Mouse (Mus musculus): ENCODE measurements at regions not wholly inside any gene's neighbourhood (a gene's known extent, or its start where the extent isn't known, plus 50 kb on each side); places are given as distances from the start of the nearest gene placed in this dataset.

- no peak overlapping the region for H3K27ac ChIP-seq (ENCODE audit: low read depth, low read length)
- H3K9ac ChIP-seq (ENCODE audit: low read depth, low read length) = no peak overlapping the region
- DNase-seq (ENCODE audit: low spot score) = no peak
- H3K36me3 ChIP-seq (ENCODE audit: control insufficient read depth, insufficient read depth, low read length) = no peaks in the 10 kb centered on the region
- WGBS = 80% methylated on average over 9 of the region's 9 CpGs
- H3K4me3 ChIP-seq (ENCODE audit: low read depth, low read length) = no peak overlapping the region
- no peaks in the 10 kb centered on the region; the same call in 1 of the 2 replicates for H3K27me3 ChIP-seq (replicated peaks; ENCODE audit: control insufficient read depth, insufficient read depth, low read length)
- H3K4me1 ChIP-seq (replicated peaks; ENCODE audit: control insufficient read depth, insufficient read depth, low read length) = no peaks in the 10 kb centered on the region; the same call in 1 of the 2 replicates
- H3K9me3 ChIP-seq (ENCODE audit: control insufficient read depth, low read length) = no peaks in the 10 kb centered on the region
- no peak overlapping the region for H3K4me2 ChIP-seq
- ATAC-seq (replicated peaks; ENCODE audit: low FRiP score) = no peak
These were observed 120.4 kb upstream of the A230072I06Rik start for GRCm38 (mm10) chr8:12158188-12158587.

- Histone ChIP-seq H3K27ac (ENCODE audit: low read depth, low read length) (no peak overlapping the region), H3K4me1 (replicated peaks; ENCODE audit: control insufficient read depth, insufficient read depth, low read length) (no peaks in the 10 kb centered on the region; the same call in 1 of the 2 replicates), H3K27me3 (replicated peaks; ENCODE audit: control insufficient read depth, insufficient read depth, low read length) (no peaks in the 10 kb centered on the region; the same call in 1 of the 2 replicates), H3K4me3 (ENCODE audit: low read depth, low read length) (no peak overlapping the region), H3K9ac (ENCODE audit: low read depth, low read length) (no peak overlapping the region), H3K36me3 (ENCODE audit: control insufficient read depth, insufficient read depth, low read length) (no peaks in the 10 kb centered on the region), H3K4me2 (peak overlapping the region; percentile 27; the same call in 1 of the 2 replicates), H3K9me3 (ENCODE audit: control insufficient read depth, low read length) (no peaks in the 10 kb centered on the region)
- WGBS = 30% methylated on average over 22 of the region's 22 CpGs
- DNase-seq (ENCODE audit: low spot score) (no peak), ATAC-seq (replicated peaks; ENCODE audit: low FRiP score) (no peak)
These were observed 115.5 kb upstream of the A230072I06Rik start for GRCm38 (mm10) chr8:12162921-12163705.

- Histone ChIP-seq H3K4me3 (ENCODE audit: low read depth, low read length) (no peak overlapping the region), H3K27me3 (replicated peaks; ENCODE audit: control insufficient read depth, insufficient read depth, low read length) (no peaks in the 10 kb centered on the region; the same call in 1 of the 2 replicates), H3K9me3 (ENCODE audit: control insufficient read depth, low read length) (no peaks in the 10 kb centered on the region), H3K4me1 (replicated peaks; ENCODE audit: control insufficient read depth, insufficient read depth, low read length) (no peaks in the 10 kb centered on the region; the same call in 1 of the 2 replicates), H3K9ac (ENCODE audit: low read depth, low read length) (no peak overlapping the region), H3K36me3 (ENCODE audit: control insufficient read depth, insufficient read depth, low read length) (no peaks in the 10 kb centered on the region), H3K27ac (ENCODE audit: low read depth, low read length) (no peak overlapping the region), H3K4me2 (no peak overlapping the region)
- WGBS = 80% methylated on average over 23 of the region's 23 CpGs
- no peak for ATAC-seq (replicated peaks; ENCODE audit: low FRiP score)
- no peak for DNase-seq (ENCODE audit: low spot score)
These were observed 113.0 kb upstream of the A230072I06Rik start for GRCm38 (mm10) chr8:12165487-12166152.

GRCm38 (mm10) chr8:12171788-12172187 is 106.8 kb upstream of the A230072I06Rik start:
- no peak overlapping the region for H3K4me2 ChIP-seq
- H3K36me3 ChIP-seq (ENCODE audit: control insufficient read depth, insufficient read depth, low read length) = no peaks in the 10 kb centered on the region
- no peak overlapping the region for H3K4me3 ChIP-seq (ENCODE audit: low read depth, low read length)
- no peaks in the 10 kb centered on the region for H3K27me3 ChIP-seq (replicated peaks; ENCODE audit: control insufficient read depth, insufficient read depth, low read length)
- H3K9me3 ChIP-seq (ENCODE audit: control insufficient read depth, low read length) = no peaks in the 10 kb centered on the region
- H3K9ac ChIP-seq (ENCODE audit: low read depth, low read length) = no peak overlapping the region
- ATAC-seq (replicated peaks; ENCODE audit: low FRiP score) = no peak
- no peak overlapping the region for H3K27ac ChIP-seq (ENCODE audit: low read depth, low read length)
- no peaks in the 10 kb centered on the region for H3K4me1 ChIP-seq (replicated peaks; ENCODE audit: control insufficient read depth, insufficient read depth, low read length)
- WGBS = 73% methylated on average over 12 of the region's 12 CpGs
- no peak for DNase-seq (ENCODE audit: low spot score)

GRCm38 (mm10) chr8:12175496-12175895 is 103.1 kb upstream of the A230072I06Rik start:
- H3K36me3 ChIP-seq (ENCODE audit: control insufficient read depth, insufficient read depth, low read length) = no peaks in the 10 kb centered on the region
- no peak overlapping the region for H3K4me3 ChIP-seq (ENCODE audit: low read depth, low read length)
- H3K27ac ChIP-seq (ENCODE audit: low read depth, low read length) = no peak overlapping the region
- WGBS = 75% methylated on average over 13 of the region's 13 CpGs
- no peaks in the 10 kb centered on the region for H3K9me3 ChIP-seq (ENCODE audit: control insufficient read depth, low read length)
- no peaks in the 10 kb centered on the region for H3K4me1 ChIP-seq (replicated peaks; ENCODE audit: control insufficient read depth, insufficient read depth, low read length)
- no peak overlapping the region for H3K9ac ChIP-seq (ENCODE audit: low read depth, low read length)
- DNase-seq (ENCODE audit: low spot score) (no peak), ATAC-seq (replicated peaks; ENCODE audit: low FRiP score) (no peak)
- H3K27me3 ChIP-seq (replicated peaks; ENCODE audit: control insufficient read depth, insufficient read depth, low read length) = no peaks in the 10 kb centered on the region
- no peak overlapping the region for H3K4me2 ChIP-seq

GRCm38 (mm10) chr8:12184666-12185065 is 94.0 kb upstream of the A230072I06Rik start:
- 82% methylated on average over 4 of the region's 4 CpGs for WGBS
- no peak overlapping the region for H3K9ac ChIP-seq (ENCODE audit: low read depth, low read length)
- H3K27ac ChIP-seq (ENCODE audit: low read depth, low read length) = no peak overlapping the region
- no peaks in the 10 kb centered on the region for H3K36me3 ChIP-seq (ENCODE audit: control insufficient read depth, insufficient read depth, low read length)
- H3K4me3 ChIP-seq (ENCODE audit: low read depth, low read length) = no peak overlapping the region
- no peaks in the 10 kb centered on the region for H3K9me3 ChIP-seq (ENCODE audit: control insufficient read depth, low read length)
- DNase-seq (ENCODE audit: low spot score) (no peak), ATAC-seq (replicated peaks; ENCODE audit: low FRiP score) (no peak)
- no peak overlapping the region for H3K4me2 ChIP-seq
- no peaks in the 10 kb centered on the region for H3K4me1 ChIP-seq (replicated peaks; ENCODE audit: control insufficient read depth, insufficient read depth, low read length)
- H3K27me3 ChIP-seq (replicated peaks; ENCODE audit: control insufficient read depth, insufficient read depth, low read length) = no peaks in the 10 kb centered on the region

GRCm38 (mm10) chr8:12187366-12187765 is 91.3 kb upstream of the A230072I06Rik start:
- ATAC-seq (replicated peaks; ENCODE audit: low FRiP score) = no peak
- DNase-seq (ENCODE audit: low spot score) = no peak
- H3K9me3 ChIP-seq (ENCODE audit: control insufficient read depth, low read length) = no peaks in the 10 kb centered on the region

GRCm38 (mm10) chr8:12188451-12188850 is 90.2 kb upstream of the A230072I06Rik start:
- WGBS = 82% methylated on average over 5 of the region's 5 CpGs
- no peaks in the 10 kb centered on the region for H3K27me3 ChIP-seq (replicated peaks; ENCODE audit: control insufficient read depth, insufficient read depth, low read length)
- no peak for ATAC-seq (replicated peaks; ENCODE audit: low FRiP score)

More at GRCm38 (mm10) chr8:12187366-12187765, 91.3 kb upstream of the A230072I06Rik start:
- no peaks in the 10 kb centered on the region for H3K27me3 ChIP-seq (replicated peaks; ENCODE audit: control insufficient read depth, insufficient read depth, low read length)
- H3K27ac ChIP-seq (ENCODE audit: low read depth, low read length) = no peak overlapping the region
- no peaks in the 10 kb centered on the region for H3K4me1 ChIP-seq (replicated peaks; ENCODE audit: control insufficient read depth, insufficient read depth, low read length)
- no peak overlapping the region for H3K9ac ChIP-seq (ENCODE audit: low read depth, low read length)
- H3K36me3 ChIP-seq (ENCODE audit: control insufficient read depth, insufficient read depth, low read length) = no peaks in the 10 kb centered on the region
- H3K4me3 ChIP-seq (ENCODE audit: low read depth, low read length) = no peak overlapping the region
- 84% methylated on average over 3 of the region's 3 CpGs for WGBS
- H3K4me2 ChIP-seq = no peak overlapping the region

More at GRCm38 (mm10) chr8:12188451-12188850, 90.2 kb upstream of the A230072I06Rik start:
- no peaks in the 10 kb centered on the region for H3K36me3 ChIP-seq (ENCODE audit: control insufficient read depth, insufficient read depth, low read length)
- H3K27ac ChIP-seq (ENCODE audit: low read depth, low read length) = no peak overlapping the region
- H3K9me3 ChIP-seq (ENCODE audit: control insufficient read depth, low read length) = no peaks in the 10 kb centered on the region
- no peak overlapping the region for H3K4me3 ChIP-seq (ENCODE audit: low read depth, low read length)
- DNase-seq (ENCODE audit: low spot score) = no peak
- no peak overlapping the region for H3K4me2 ChIP-seq
- no peaks in the 10 kb centered on the region for H3K4me1 ChIP-seq (replicated peaks; ENCODE audit: control insufficient read depth, insufficient read depth, low read length)
- no peak overlapping the region for H3K9ac ChIP-seq (ENCODE audit: low read depth, low read length)

Data from liver, embryonic 11.5 days (tissue).